Mouse (Mus musculus) heart, adult 18-20 months (tissue): ENCODE data around the gene Top2a. TPM values are rescaled to one million over a fixed set of nuclear protein-coding genes. Genes with fewer than 3 reads are reported as not detected.

Experiments
- DNase-seq, 2 experiments: peaks; one replicate each; pipeline ENCODE4 v3.0.0; 2021 to 2022; ENCODE audit warnings: mixed read lengths in 1 of 2
- long read RNA-seq, 2 experiments: library from polyadenylated mRNA; stranded (forward); transcript quantifications; one replicate each; pipeline ENCODE4 v2.0.0; 2021
- total RNA-seq, 2 experiments: library from RNA; stranded (reverse); gene quantifications; 2 replicates each; pipeline ENCODE4 v1.2.3; 2021

Gene Top2a
- total RNA-seq, result 1 to 10 TPM; 1.5 to 1.8 TPM
- long read RNA-seq, experiment 1, partial matches to known transcripts, result 0 of 1 reads
- long read RNA-seq, experiment 1, other reads (novel, unspliced or antisense), result 1 of 1 reads
- long read RNA-seq, experiment 2, result 0 reads

DNA sequence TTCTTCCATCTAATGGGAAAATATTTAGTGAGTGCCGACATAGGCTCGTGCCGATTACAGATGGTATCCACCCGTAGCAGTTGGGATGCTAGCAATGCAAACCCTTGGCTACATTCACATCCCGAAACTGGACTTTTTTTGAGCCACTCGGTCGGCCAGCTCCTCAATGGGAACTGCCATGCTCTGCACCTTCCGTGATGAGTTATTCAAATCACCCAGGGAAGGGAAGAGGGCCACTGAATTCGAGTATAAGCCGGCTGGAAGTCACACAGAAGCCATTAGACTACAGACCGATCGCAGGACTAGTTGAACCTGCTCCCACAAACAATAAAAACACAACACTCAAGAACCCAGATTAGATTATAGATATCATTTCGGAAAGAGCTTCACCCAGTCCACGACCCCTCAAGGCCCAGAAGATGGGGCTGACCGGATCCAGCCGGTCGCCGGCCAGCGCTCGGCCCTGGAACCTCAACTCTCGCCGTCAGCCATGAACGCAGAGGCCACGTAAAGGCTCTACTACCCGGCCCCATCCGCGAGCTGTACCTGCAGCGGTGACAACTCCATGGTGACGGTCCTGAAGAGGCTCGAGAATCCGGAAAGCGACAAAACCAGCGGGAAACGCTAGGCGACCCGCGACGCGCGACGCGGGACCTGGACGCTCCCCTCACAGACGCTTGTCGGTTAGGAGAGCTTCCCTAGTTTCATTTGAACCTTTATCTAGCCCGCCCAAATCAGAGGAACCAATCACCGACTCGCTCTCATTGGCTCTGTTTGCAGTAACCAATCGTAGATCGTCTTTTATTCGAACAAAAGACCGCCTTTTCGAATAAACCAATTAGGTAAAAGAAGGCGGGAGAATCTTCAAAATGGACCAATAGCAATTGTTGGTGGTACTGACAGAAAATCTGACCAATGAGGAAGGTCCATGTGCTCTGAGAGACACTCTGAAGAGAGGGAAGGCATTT, at the start of gene Top2a:
Gene Top2a (minus strand): TSS at position 690 of the 968 bp plus-strand sequence.
- peak; percentile 97 to 100 for DNase-seq

DNA sequence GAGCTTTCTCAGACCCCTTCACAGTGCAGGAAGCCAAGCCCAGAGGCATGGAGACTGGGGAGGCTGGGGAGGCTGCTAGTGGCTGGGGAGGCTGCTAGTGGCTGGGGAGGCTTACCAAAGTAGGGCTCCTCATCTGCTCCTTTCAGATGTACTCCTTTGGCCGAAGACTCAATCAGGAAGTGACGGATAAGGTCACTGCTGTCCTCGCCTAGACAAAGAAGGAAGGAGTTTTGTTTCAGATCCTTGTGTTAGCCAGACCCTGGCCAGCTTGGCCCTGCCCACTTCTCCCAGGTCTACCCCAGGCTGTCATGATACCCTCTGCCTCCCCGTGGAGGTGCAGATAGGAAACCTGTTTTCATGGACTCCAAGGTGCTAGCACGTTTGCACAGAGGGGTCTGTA, 49.8 kb upstream of the Top2a start:
- no peak for DNase-seq

DNA sequence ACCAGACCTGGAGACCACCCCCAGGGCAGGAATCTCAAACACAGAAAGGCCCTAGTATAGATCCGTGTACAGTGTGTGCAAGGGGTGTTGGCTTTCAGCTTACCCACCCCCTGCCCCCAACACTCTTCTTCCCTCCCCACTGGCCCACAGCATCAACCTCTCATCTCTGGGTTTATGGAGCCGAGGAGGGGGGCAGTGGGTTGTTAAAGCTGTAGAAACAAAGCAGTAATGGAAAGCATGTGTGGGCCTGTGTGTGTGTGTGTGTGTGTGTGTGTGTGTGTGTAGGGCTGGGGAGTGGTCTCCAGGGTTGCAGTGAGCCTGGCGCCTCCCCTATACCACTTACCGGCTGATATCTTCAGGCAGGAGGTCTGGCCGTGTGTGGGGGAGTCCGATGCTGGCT, 47.9 kb upstream of the Top2a start:
- no peak for DNase-seq

DNA sequence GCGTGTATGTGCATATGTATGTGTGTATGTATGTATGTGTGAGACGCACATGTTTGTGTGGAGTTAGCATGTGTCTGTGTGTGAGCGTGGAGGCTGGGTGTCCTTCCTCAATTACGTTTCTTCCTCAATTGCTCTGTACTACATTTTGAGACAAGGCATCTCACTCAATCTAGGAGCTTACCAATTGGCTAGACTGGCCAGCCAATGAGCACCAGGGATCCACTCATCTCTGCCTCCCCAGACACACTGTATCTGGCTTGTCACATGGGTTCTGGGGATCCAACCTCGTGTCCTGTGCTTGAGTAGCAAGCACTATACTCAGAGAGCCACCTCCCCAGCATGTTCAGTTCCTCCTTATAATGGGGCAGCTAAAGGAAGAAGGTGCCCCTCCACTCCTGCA, 44.5 kb upstream of the Top2a start:
- DNase-seq, result no peak

DNA sequence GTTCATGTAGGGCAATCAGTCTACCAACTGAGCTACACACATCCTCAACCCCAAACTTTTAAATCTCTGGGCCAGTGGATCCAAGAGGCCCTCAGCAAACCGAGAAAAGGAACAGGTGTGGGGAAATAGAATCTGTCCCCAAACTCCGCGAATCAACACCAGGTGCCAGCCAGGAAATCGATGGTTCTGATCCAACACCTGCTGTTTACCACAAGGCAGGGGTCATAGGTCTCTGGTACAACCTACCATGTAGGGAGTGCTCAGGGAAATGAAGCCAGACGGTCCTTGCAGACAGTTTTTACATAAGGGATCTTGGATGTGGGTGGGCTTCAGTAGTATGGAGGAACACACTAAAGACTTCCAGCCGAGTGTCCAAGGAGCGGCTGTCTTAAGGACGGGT, 43.6 kb upstream of the Top2a start:
- no peak for DNase-seq

DNA sequence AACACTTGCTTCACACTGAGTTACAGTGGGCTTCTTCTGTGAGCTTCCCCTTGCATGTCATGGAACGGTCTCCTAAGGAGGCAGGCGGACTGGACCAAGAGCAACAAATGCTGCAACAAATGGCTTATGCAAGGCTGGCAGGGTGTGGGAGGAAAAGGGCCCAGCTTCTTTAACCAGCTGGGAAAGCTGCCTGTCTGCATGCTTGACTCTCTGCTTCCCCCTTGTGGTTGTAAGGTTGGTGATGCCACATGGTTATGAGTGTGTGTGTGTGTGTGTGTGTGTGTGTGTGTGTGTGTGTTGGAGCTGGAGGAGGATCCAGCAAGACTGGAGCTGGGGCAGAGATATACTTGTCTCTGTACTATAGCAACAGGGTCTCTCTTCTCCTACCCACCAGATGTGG, 42.0 kb upstream of the Top2a start:
- DNase-seq, result peak; percentile 91 to 93

DNA sequence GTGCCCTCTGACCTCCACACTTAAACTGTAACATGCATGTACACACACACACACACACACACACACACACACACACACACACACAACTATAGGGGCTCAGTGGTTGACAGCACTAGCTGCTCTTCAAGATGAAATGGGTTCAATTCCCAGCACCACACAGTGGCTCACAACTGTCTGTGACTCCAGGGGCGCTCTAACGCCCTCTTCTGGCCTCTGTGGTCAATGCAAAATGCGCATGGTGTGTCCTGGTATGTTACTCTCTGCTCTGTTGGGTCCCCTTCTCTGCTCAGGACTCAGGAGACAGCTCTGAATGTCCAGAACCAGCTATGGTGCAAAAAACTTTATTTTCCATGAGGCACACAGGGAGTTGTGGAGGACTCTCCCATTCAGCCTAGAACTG, 41.4 kb upstream of the Top2a start:
- no peak for DNase-seq

DNA sequence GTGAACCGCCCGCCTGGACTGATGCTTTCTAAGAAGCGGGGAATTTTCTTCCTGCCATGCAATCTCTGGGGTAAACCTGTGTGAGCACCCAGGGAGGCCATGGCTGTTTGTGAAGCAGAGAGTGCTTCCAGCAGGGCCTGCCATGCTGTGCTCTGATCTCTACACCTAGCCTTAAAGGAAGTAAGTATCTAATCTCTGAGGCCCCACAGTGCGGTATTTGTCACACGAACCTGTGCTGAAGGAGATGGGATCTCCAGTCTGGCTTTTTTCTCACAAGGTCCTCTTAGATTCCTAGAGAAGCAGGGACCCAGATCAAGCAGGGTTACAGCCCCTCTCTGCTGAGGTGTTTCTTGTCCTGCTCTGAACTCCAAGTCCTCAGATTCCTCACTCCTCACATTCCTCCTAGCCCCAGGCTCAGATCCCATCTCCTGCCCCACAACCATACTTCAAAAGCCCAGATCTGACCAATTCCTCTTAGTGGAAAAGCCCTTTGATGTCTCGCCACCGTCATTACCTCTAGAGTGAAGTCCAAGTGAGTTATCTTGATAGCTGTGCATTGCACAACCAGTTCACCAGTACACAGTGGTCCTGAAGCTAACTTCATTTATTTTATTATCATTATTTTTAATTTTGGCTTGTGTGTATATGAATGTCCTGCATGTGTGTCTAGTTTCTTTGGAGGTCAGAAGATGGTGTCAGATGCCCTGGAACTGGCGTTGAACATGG, 39.6 kb upstream of the Top2a start:
- DNase-seq, result no peak

DNA sequence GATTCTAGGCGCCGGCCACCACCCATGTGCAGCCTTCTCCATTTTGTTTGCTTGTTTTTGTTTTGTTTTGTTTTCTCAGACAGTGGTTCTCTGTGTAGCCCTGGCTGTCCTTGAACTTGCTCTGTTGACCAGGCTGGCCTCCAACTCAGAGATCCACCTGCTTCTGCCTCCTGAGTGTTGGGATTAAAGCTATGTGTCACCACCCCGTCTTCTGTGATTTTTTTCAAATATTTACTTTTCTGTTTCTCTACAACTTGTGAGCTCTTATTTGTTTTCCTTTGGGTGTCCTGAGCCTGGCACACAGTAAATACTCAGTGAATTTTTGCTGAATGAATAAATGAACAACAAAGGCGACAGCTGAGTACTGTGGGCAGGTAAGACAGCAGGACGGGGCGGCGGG, 38.7 kb upstream of the Top2a start:
- DNase-seq, result no peak

DNA sequence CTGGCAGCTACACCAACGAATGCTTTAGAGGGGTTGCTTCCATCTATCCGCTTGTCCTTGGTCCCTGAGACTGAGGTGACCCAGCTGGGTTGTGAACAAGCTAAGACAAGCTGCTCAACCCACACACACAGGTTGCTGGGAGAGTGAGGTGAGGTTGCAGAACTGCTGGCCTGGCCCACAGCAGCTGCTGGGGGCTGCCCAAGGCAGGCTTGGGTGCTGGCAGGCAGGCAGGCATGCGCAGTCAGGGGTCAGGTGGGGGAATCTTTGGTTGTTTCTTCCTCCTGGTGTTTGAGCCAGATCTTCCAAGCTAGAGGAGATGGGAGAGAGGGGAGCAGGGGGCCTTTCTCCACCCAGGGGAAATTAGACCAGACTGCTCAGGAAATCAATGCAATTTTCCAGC, 36.4 kb upstream of the Top2a start:
- no peak for DNase-seq

DNA sequence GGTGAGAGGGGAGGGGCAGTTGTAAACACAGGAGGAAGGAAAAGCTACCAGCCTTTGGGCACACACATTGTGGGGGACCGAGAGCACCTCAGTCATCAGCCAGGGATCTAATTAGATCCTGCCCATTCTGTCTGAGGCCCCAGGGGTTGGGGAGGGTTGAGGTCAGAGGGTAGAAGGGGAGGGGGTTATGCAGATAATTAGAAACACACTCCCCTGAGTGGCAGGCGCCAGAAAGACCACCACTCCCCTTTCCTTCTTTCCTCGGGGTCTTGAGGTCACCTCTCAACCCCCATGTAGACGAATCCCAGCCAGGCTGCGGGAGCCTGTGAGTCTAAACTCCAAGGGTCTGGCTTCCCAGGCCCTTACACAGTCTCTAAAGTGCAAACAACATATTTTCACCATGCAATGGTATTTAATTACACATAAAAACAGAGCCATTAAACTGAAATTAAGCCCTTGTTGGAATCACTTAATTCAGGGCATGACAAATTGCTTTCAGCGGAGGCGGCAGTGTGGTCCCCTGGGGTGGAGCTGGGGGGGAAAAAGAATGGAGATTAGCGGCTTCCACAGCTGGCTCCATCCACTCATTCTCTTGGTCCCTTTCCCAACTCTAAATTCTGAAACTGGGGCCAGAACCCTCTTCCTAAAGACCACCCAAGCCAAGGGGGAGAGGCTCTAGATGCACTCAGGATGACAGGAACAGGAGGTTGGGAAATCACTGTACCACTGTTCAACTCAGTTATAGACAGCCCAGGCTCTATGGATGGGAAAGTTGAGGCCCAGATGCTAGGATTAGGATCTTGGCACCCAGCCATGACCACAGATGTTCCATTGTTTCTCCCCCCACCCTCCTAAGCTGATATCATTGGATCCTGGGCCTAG, 31.8 kb upstream of the Top2a start:
- peak; percentile 69 to 78 for DNase-seq

DNA sequence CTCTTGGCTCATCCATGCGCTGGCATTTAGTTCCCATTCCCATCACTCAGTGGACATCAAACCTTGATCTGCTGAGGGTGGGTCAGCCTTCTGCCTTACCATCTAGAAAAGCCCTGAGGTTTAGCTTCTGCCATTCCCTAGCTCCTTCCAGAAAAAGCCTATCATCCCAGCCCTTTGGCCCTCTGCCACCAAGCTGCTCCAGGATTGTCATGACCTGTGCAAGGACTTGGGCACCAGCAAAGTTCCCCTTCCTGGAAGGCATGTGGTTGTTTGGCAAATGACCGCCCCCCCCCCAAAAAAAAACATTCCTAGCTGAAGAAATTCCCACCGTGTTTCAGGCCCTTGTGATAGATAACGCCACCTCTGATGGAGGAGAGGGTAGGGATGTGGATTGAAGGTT, 31.2 kb upstream of the Top2a start:
- DNase-seq, result peak in 1 of 2 experiments; percentile 38

DNA sequence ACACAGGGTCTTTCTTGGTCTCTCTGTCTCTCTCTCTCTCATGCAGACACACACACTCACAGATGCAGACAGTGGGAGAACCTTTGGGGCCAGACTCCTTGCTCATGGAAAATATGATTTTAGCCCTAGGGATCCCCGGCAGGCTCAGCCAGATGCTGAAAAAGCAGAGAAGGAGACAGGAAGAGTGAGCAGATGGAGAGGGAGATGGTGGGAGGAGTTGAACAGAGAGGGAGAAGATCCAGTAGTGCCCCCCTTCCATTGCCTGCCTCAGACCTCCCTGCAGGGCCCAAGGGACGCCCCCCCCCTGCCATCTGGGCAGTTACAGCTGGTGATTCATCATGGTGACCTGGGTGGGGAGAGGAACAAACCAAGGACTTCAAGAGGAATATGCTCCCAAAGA, 23.7 kb upstream of the Top2a start:
- DNase-seq, result peak; percentile 47 to 63

DNA sequence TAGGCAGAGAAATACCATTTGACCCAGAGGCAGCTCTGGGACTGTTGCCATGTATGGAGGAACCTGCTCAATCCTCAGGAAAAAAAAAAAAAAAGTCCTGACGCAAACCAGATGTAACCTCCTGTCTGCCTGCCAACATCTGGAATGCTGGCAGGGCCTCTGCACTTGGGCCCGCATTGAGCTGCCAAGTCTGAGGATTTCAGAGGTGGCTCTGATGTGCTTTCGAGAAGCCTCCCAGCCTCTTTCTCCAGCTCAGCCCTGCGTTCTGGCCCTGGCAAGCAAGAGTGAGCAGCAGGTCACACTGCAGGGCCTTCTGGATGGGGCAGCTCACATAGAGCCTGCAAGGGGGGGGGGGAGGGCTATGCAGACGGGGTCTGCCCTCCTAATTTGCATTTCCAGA, 23.1 kb upstream of the Top2a start:
- peak; percentile 90 to 93 for DNase-seq

DNA sequence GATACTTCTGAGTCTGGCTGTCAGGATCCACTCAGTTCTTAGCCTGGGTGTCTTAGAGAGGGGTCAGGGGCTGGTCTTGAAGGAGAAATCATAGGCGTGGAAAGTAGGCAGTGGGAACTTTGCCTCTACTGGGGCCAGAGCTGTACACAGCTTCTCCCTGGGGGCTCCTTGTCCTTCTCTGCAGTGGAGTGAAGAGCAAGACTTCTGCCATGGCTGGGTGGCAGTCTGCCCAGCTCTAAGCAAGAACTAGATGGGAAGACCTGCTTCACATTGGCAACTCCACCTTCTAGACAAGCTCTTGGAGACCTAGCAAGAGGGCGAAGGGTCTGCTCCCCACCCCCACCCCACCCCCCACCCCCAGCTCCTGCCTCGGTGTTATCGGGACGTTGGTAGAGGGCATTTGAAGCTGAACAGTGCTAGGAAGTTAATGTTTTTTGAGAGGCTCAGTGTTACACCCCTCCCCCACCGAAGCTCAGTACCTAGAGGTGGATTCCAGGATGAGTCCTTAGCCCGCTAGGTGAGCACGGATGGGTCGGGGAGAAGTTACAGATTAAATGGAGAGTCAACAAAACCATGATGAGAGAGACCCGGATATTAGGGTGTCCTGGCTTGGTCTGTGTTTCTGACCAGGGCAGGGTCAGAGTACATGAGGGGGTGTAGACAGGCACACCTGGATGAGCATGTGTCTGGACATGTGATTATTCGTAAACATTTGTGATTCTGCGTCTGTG, 21.3 kb upstream of the Top2a start:
- DNase-seq, result peak; percentile 30 to 45

DNA sequence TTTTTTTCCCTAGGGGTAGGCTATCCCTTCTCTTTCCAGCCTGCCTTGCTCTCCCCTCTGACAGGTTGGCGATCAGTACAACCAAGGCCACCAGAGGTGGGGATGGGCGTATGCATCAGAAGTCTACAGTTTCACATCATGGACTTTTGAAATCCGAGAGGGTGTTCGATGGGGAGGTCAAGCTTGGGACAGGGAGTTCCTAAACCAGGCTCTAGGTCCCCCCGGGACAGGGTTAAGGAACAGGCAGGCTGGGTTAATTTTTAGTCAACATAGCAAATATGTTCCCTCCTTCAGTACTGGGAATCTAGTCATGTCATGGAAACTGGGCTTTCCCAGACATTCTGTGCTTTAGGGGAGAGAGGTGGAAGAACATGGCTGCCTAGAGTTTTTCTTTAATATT, 20.3 kb upstream of the Top2a start:
- DNase-seq, result peak; percentile 49 to 68

DNA sequence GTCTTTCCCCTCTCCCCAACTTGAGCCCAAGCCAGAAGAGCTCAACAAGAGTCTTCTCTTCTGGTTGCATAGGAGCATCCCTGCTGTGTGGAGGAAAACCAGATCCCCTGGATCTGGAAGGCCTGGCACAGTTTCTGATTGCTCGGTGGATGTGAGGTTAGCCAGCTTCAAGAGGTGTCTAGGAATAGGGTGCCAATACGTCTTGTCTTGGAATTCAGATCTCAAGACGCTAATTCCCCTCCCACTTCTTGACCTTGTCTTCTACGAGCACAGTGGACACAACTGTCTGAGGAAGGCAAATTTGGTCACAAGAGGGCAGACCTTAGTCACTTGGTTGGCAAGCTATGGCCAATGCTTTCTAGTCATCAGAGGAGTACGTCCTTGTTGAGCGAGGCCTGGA, 19.6 kb upstream of the Top2a start:
- peak; percentile 36 to 40 for DNase-seq

DNA sequence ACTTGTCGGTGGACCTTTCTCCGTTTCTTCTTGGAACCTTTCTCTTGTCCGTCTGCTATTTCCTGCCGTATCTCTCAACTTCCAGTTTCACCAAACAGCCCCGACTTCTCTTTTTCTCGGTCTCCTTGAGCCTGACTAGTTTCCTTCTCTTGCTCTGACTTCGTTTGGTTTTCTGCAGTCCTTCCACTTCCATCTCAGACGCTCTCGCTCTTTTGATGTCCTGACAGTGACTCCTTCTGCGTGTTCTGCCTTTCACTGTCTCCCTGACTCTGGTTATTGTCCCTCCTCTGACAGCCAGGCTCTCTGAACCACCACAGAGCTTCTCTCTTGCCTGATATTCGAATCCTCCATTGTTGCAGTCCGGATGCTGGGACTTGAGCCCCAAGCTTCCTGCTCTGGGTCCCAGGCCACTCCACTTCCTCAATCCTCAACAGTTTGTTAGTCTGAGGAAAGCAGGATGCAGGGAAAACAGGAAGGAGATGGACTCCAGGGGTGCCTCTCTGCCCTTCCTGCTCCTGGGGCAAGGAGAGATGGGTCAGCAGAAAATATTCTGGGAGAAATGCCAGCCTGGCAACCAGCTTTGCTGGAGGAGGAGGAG, 18.9 kb upstream of the Top2a start:
- peak; percentile 71 to 84 for DNase-seq

DNA sequence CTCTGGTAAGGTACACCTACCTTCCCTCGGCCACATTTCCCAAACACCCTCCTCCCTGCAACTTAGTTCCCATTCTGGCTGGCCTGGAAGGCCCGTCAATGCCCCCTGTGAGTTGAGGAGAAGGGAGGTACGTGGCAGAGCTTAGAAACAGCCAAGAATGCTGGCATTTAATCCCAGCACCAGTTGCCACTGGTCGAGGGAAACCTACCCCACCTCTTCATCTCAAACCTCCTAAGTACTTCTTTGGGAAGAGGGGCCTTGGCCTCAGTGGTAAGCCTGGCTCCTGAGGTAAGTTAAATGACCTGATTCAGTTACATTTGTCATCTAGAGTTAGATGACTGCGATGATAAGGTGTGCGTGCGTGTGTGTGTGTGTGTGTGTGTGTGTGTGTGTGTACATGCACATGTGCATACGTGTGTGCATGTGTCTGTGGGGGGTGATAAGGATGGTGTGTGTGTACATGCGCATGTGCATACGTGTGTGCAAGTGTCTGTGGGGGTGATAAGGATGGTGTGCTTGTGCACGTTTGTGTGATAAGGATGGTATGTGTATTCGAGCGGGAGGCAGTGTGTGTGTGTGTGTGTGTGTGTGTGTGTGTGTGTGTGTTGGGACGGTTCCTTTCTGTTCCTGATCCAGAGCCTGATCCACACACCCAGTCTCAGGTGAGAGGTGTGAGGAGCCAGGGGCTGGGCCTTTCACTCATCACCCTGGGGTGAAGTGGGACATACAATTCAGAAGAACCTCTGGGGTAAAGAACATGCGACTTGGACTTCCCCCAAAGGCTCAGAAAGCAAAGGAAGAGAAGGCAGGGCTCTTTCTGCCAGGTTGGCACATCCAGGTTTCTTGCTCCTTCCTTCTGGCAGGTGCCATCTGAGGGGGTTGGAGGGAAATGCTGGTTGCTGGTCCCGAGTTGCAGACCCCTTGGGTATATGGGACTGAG, 18.1 kb upstream of the Top2a start:
- peak in 1 of 2 experiments; percentile 47 for DNase-seq
